ENCODE assay signal across 8 mouse cellular contexts in genomic region chr17:25837076-25837410, GRCm38 (mm10). TPM values are rescaled to one million over a fixed set of nuclear protein-coding genes. Genes with fewer than 3 reads are reported as not detected.
A peak's percentile ranks its signal among the peaks of the same experiment; 100 is the strongest.
DNase-seq lines count a peak whose midpoint lies in the region; ATAC-seq and TF ChIP-seq lines count a peak whose summit lies in the region.

Rhbdl1 (minus strand) TSS chr17:25837295.

- H3K9me3 ChIP-seq in forebrain, embryonic 12.5 days = no peaks in the 10 kb centered on the region
- H3K9me3 ChIP-seq in heart, embryonic 16.5 days (replicated peaks; ENCODE audit: control insufficient read depth, low read length) = no peaks in the 10 kb centered on the region
- H3K9me3 ChIP-seq in liver, embryonic 12.5 days (replicated peaks) = no peaks in the 10 kb centered on the region

- WGBS in forebrain, embryonic 12.5 days = 1% methylated on average over 27 of the region's 29 CpGs
- WGBS in heart, embryonic 16.5 days = under 1% methylated on average over 21 of the region's 29 CpGs
- 1% methylated on average over 28 of the region's 29 CpGs for WGBS in liver, embryonic 12.5 days (ENCODE audit: insufficient replicate concordance)

- peak within 1 kb of the TSS; percentile 73 for H3K27ac ChIP-seq in forebrain, embryonic 12.5 days
- H3K27ac ChIP-seq in heart, embryonic 16.5 days (ENCODE audit: low read length) = peak within 1 kb of the TSS; percentile 66
- peak within 1 kb of the TSS; percentile 12 for H3K27ac ChIP-seq in liver, embryonic 12.5 days

- no peak for TF ChIP-seq CTCF in brain, embryonic 14.5 days (IDR thresholded peaks at IDR 0.05; ENCODE audit: borderline replicate concordance, extremely low read depth, insufficient read depth, insufficient read length)

- peak within 1 kb of the TSS; percentile 64 for H3K9ac ChIP-seq in forebrain, embryonic 12.5 days
- H3K9ac ChIP-seq in heart, embryonic 16.5 days (ENCODE audit: low read length) = peak within 1 kb of the TSS; percentile 77
- H3K9ac ChIP-seq in liver, embryonic 12.5 days = peak within 1 kb of the TSS; percentile 56

- ATAC-seq in forebrain, embryonic 12.5 days (ENCODE audit: low FRiP score) = peak; percentile 37; the same call in 1 of the 2 replicates
- ATAC-seq in heart, embryonic 16.5 days (replicated peaks; ENCODE audit: extremely low read depth, insufficient read depth, low FRiP score) = 0 out of 2 replicates have a peak, but pooled peaks have one; percentile 2
- ATAC-seq in liver, embryonic 12.5 days = no peak

- peak; percentile 66; the same call in 1 of the 2 replicates for TF ChIP-seq POLR2A in brain, embryonic 14.5 days (IDR thresholded peaks at IDR 0.05; ENCODE audit: borderline replicate concordance, extremely low read depth, insufficient read depth, insufficient read length, poor library complexity, severe bottlenecking)

- H3K4me1 ChIP-seq in forebrain, embryonic 12.5 days = peaks cover 54% of the 10 kb centered on the region
- H3K4me1 ChIP-seq in heart, embryonic 16.5 days (ENCODE audit: control insufficient read depth, insufficient read depth, low read length) = peaks cover 36% of the 10 kb centered on the region
- H3K4me1 ChIP-seq in liver, embryonic 12.5 days = peaks cover 69% of the 10 kb centered on the region

- peak within 1 kb of the TSS; percentile 38 for H3K4me3 ChIP-seq in forebrain, embryonic 12.5 days (replicated peaks)
- peak within 1 kb of the TSS; percentile 43 for H3K4me3 ChIP-seq in heart, embryonic 16.5 days (ENCODE audit: low read length)
- peak within 1 kb of the TSS; percentile 38 for H3K4me3 ChIP-seq in liver, embryonic 12.5 days

- peak within 1 kb of the TSS; percentile 72 for H3K4me2 ChIP-seq in forebrain, embryonic 12.5 days
- H3K4me2 ChIP-seq in heart, embryonic 16.5 days (ENCODE audit: low read depth, low read length) = peak within 1 kb of the TSS; percentile 77
- peak within 1 kb of the TSS; percentile 71 for H3K4me2 ChIP-seq in liver, embryonic 12.5 days

- DNase-seq in CD4-positive helper T cell, adult 2 months (ENCODE audit: low read depth, low spot score) = peak; percentile 57
- DNase-seq in brain, embryonic 14.5 days (ENCODE audit: low read depth) = peak; percentile 90
- DNase-seq in kidney, postnatal 14 days = peak; percentile 85
- DNase-seq in natural killer cell, adult 2 months (ENCODE audit: low spot score in 2 of 2) = peak; percentile 42 to 45
- DNase-seq in thymus, postnatal 14 days = peak; percentile 63

- peaks cover 53% of the 10 kb centered on the region for H3K36me3 ChIP-seq in forebrain, embryonic 12.5 days (replicated peaks)
- H3K36me3 ChIP-seq in heart, embryonic 16.5 days (ENCODE audit: control insufficient read depth, insufficient read depth) = peaks cover 30% of the 10 kb centered on the region
- peaks cover 66% of the 10 kb centered on the region for H3K36me3 ChIP-seq in liver, embryonic 12.5 days

- no peaks in the 10 kb centered on the region for H3K27me3 ChIP-seq in forebrain, embryonic 12.5 days
- no peaks in the 10 kb centered on the region for H3K27me3 ChIP-seq in heart, embryonic 16.5 days (ENCODE audit: control insufficient read depth, insufficient read depth, low read length)
- no peaks in the 10 kb centered on the region for H3K27me3 ChIP-seq in liver, embryonic 12.5 days (replicated peaks)

RNA-seq across cellular contexts. Expression of gene Rhbdl1, which starts in this region (rescaled TPM):
- polyA plus RNA-seq in brain, embryonic 14.5 days (2012; rRNA removed) = 56.2 and 67.3 TPM in 2 replicates
- 5.0 and 5.7 TPM in 2 replicates for polyA plus RNA-seq in forebrain, embryonic 12.5 days (2016; fragmentation: Nextera tagmentation; extraction: Ambion mirVana)
- polyA plus RNA-seq in heart, embryonic 16.5 days (2015; fragmentation: Nextera tagmentation; extraction: Ambion mirVana) = 1.6 and 1.7 TPM in 2 replicates
- polyA plus RNA-seq in liver, embryonic 12.5 days (2016; fragmentation: Nextera tagmentation; extraction: Ambion mirVana) = 0.80 and 0.89 TPM in 2 replicates

Comparison
In these comparisons a context has a peak if more than half of its experiments do, and no peak if none do; other contexts are left out.
1. H3K27ac ChIP-seq: peak in every context shown above with its lines; median percentile 73 in forebrain, embryonic 12.5 days; 66 in heart, embryonic 16.5 days; 12 in liver, embryonic 12.5 days.